Mouse (Mus musculus): ENCODE measurements around the gene Txndc16. TPM values are rescaled to one million over a fixed set of nuclear protein-coding genes. Genes with fewer than 3 reads are reported as not detected.

Txndc16 gene
- total RNA-seq (2021), result 10 to 100 TPM; 13.3 to 14.7 TPM

DNA sequence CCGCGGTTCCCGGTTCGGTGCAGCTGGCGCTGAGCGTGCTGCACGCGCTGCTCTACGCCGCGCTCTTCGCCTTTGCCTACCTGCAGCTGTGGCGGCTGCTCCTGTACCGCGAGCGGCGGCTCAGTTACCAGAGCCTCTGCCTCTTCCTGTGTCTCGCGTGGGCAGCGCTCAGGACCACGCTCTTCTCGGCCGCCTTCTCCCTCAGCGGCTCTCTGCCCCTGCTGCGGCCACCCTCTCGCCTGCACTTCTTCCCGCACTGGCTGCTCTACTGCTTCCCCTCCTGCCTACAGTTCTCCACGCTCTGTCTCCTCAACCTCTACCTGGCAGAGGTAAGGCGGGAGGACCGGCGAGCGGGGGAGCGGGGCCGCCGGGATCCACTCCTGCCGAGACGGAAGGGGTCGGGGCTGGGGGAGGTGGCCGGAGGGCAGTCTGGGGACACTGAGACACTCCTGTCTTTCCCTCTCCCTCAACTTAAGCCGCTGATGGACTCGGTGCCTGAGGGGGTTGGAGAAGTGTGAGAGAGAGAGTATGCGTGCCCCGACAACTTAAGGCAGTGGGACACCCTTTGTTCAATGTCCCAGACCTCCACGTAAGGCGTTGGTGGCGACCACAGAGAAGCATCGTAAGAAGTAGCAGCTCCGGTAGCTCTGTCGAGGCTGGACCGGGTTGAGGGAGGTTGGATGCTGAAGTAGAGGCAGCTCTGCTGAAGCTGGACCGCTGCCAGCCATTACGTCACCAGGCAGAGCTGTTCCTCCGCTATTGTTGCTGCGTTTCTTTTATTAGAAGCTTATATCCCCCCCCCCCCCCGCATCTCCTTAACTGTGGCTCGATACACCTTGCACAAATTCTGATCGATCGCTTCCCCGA lies at the start of gene Txndc16:
Gene Txndc16, minus strand, starts transcription at position 239 of the 867 bp plus-strand sequence.
- intact Hi-C loops (cut with DNase I), result loop anchor here (5.0 kb wide), 1 partner anchor 82 kb away; no protein-coding TSS in a partner anchor
- peak; percentile 84 to 85 for DNase-seq

DNA sequence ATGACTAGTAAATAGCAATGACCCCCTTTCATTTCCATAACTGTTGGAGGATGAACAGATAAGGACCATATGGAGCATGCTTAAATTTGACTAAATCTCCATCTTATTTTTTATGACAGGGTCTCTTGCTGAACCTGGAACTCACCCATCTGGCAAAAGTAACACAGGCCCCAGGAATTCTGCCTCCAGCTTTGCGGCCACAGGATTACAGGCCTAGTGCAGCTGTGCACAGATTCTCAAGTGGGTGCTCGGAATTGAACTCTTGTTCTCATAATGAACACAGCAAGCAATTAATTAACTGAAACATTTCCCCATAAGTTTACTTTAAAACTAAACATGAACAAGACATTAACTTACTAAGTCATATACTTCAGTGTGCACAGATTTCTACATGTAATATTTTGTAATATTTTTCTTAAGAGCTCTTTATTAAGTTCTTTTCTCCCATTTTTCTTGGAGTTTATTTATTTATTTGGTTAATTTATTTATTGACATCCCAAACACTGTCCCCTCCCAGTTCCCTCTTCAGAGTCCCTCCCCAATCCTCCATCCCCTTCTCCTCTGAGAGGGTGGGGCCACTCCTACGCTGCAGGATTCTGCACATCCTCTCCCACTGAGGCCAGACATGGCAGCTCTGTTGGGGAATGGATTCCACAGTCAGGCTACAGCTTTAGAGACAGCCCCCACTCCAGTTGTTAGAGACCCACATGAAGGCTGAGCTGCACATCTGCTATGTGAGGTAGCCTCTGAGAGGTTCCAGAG lies 43.9 kb upstream of the Txndc16 start:
- DNase-seq, result no peak
- intact Hi-C loops (cut with DNase I), result no loop called here

DNA sequence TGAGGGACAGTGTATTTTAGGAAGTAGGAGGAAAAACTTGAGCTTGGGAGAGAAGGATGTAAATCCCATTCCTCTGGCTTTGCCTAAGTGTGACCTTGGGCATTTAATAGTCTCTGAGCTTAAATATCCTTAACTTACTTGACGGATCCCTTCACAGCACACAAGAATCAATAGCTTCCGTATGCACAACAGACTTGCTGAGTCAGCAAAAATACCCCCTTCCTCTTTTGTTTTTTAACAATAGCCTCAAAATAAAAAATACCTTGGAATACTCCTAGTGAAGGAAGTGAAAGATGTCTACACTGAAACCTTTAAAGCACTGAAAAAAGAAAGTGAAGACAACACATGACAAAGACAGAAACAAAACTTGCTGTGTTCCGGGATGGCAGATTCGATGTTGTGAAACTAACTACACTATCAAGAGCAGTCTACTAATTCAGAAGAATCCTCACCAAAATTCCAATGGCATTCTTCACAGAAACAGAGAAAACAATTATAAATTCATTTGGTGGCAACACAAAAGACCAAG lies 31.5 kb upstream of the Txndc16 start:
- intact Hi-C loops (cut with DNase I), result no loop called here
- DNase-seq, result no peak

GRCm38 (mm10) chr14:45241613-45242012 lies 21.5 kb upstream of the Txndc16 start:
- no peak for DNase-seq
- intact Hi-C loops (cut with DNase I), result no loop called here

DNA sequence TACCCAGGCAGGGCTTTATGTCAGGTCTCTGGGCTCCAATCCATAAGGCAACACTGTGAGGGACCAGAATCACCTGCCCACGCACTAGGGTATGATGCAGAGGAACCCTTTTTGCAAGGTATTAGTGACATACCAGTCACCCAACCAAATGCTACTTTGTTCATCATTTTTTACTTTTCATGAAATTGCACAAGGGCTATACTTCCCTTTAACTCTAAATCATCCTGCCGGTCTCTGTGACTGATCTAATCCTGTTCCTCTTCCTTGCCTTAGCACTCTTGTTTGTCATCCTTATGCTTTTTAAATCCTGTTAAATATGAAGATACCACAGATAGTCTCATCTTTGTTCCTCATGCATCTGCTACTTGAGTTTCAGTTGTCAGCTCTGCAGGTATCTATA lies 18.9 kb upstream of the Txndc16 start:
- intact Hi-C loops (cut with DNase I), result no loop called here

DNA sequence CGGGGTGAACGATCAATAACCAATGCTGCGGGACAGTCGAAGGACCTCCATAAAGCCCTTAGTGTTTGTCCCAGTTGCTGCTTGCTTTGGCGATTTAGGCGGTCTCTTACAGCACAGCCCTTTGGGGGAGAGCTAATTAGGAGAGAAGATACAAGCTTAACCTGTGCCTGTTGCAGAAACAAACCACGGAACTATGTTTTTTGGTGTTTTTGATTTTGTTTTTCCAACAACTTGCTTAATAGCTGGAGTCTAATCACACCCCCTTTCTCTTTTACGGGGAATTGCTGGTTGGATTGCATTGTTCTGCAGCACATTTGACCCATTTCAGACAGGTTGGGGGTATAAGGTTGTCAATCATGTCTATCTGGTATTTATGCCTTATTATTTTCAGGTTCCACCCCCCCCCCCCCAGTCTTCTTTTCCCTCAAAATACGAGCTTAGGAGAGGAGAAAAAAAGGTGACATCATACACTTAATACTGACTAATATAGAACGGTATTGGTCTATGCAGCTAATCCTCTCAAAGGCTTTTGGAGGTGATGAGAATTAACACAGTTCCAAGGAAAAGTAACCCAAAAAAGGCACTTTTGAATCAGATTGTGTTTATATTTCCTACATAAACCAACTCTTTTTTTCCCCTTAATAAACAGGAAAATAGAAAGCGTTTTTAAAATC lies 966 bp upstream of the Txndc16 start:
- no peak for DNase-seq
- intact Hi-C loops (cut with DNase I), result loop anchor here (5.0 kb wide), 1 partner anchor 81 kb away; no protein-coding TSS in a partner anchor

More for the DNA sequence above, 18.9 kb upstream of the Txndc16 start:
- DNase-seq, result no peak

- intact Hi-C loops (cut with DNase I), result loop anchor here (5.0 kb wide), 1 partner anchor 83 kb away; no protein-coding TSS in a partner anchor
- DNase-seq, result peak; percentile 99
These were observed 643 bp downstream of the Txndc16 start, which contains the start of gene Gpr137c for GRCm38 (mm10) chr14:45219281-45220089. Gene Gpr137c, plus strand, starts transcription at chr14:45219717.

DNA sequence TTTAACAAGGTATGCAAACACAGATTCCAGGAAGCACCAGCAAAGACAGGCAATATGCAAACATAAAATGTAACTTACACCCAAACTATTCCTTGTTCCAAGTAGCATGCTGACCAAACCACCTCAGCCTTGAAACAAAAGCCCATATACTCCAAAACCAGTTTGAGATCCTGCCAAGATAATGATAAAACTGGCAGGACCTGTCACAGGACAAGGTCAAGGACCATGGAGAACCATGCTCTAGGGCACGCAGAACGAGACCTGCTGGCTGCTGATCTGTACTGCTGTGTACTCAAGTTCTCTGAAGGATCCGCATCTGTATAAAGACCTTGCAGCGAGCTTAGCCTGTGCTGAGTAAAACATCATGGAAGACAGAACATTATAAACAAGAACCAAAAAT lies 2.4 kb downstream of the Txndc16 start:
- intact Hi-C loops (cut with DNase I), result no loop called here
- no peak for DNase-seq

GRCm38 (mm10) chr14:45216711-45217340 lies 3.3 kb downstream of the Txndc16 start:
- DNase-seq, result no peak
- intact Hi-C loops (cut with DNase I), result no loop called here

GRCm38 (mm10) chr14:45211431-45211830 lies 8.7 kb downstream of the Txndc16 start:
- DNase-seq, result no peak
- intact Hi-C loops (cut with DNase I), result no loop called here

DNA sequence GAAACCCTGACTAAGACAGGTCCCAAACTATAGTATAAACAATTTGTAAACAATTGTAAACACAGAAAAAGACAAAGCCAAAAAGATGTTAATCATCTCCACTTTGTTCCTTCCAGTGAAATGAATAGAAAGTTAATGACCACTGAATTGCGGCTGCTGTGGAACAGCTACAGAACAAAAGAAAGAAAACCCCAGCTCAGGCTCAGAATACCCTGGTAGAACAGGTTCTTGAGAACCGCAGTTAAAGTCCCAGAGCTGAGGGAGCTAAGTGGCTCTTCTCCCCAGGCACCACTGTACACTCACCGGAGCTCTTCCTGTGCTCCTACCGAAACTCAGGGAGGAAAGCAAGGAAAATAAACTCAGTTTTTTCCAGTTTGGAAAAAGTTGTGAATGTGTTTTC lies 9.4 kb downstream of the Txndc16 start:
- no peak for DNase-seq
- intact Hi-C loops (cut with DNase I), result no loop called here

- DNase-seq, result no peak
- intact Hi-C loops (cut with DNase I), result no loop called here
These were observed 19.5 kb downstream of the Txndc16 start for GRCm38 (mm10) chr14:45200607-45201006.

- intact Hi-C loops (cut with DNase I), result no loop called here
These were observed 29.1 kb downstream of the Txndc16 start for GRCm38 (mm10) chr14:45190999-45191398.

GRCm38 (mm10) chr14:45181611-45182010 lies 38.5 kb downstream of the Txndc16 start:
- no peak for DNase-seq
- intact Hi-C loops (cut with DNase I), result no loop called here

More at GRCm38 (mm10) chr14:45190999-45191398, 29.1 kb downstream of the Txndc16 start:
- no peak for DNase-seq

GRCm38 (mm10) chr14:45179606-45180005 lies 40.5 kb downstream of the Txndc16 start:
- no peak for DNase-seq
- intact Hi-C loops (cut with DNase I), result no loop called here

- intact Hi-C loops (cut with DNase I), result no loop called here
- DNase-seq, result no peak
These were observed 40.9 kb downstream of the Txndc16 start for GRCm38 (mm10) chr14:45179186-45179585.

DNA sequence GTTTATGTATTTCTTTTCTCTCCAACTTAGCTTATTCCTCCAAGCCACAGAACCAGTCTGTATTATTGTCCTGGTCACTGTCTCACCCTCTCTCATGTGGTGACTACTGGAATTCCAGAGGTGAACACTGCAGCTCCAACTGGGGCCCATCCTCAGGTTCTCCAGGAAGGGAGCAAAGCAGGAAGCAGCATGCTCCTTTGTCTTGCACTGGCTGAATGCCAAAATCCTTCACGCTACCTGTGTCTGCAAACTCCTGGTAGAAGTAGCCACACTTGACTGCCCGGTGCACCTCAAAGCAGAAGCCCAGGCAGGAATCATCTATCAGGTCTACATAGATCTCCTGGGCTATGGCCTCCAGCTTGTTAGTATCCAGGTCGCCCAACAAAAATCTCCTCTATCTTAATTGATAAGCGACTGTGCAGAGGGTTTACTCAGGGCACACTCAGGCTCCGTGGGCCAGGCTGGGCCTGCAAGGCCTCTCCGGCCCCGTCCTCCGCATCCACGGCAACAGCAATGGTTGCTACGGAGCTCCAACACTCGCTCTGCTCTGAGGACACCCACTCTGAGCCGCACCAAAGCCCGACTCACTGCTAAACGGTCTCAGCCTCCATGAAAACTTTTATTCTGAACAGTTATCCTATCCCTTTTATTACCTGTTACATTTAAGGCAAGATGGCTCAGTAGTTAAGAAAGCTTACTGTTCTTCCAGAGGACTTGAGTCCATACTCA lies 45.0 kb downstream of the Txndc16 start:
- intact Hi-C loops (cut with DNase I), result no loop called here
- no peak for DNase-seq

DNA sequence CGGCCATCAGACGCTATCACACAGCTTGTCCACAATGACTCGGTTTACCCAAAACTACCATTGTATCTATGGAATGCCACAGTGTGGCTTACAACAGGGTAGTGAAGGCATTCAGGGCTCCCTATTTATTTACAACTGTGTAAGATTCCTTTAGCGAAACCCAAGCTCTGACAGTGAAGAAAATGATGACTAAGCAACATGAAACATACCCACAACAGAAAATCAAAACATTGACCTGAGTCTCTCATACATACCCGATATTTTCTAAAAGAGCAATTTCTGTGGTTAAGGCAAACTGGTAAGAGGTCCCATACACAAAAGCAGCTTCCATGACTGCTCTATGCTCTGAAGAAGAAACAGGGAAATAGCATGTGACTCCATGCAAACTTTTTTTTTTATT lies 47.9 kb downstream of the Txndc16 start:
- no peak for DNase-seq
- intact Hi-C loops (cut with DNase I), result no loop called here

- DNase-seq, result no peak
- intact Hi-C loops (cut with DNase I), result no loop called here
These were observed 52.8 kb downstream of the Txndc16 start for GRCm38 (mm10) chr14:45167366-45167765.
